Mouse (Mus musculus): ENCODE results near the gene Dlg5. TPM values are rescaled to one million over a fixed set of nuclear protein-coding genes. Genes with fewer than 3 reads are reported as not detected.
A peak's percentile ranks its signal among the peaks of the same experiment; 100 is the strongest.

Gene Dlg5
- polyA plus RNA-seq, 1 experiment from 2014 or later = 26.9 TPM

DNA sequence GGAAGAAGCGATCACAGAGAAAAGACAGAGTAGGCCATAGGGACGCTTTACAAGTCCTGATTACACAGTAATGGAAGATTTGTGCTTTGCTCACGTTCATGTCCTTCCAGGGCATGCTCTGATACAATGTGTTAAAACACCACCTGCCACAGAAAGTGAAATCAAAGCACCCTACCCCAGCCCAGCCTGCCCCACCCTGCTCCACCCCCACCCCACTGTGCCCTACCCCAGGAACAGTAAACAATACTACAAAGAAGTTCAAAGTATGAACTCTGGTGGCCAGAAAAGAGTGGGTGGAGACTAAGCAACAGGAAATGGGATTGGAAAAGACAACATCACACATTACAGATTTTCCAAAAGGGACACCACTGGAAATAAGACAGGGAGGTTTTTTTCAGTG, 104.0 kb downstream of the Dlg5 start:
- H3K36me3 ChIP-seq (ENCODE audit: control insufficient read depth, insufficient read depth, low read length) = 0 out of 2 replicates have a peak, but pooled peaks cover 4% of the 10 kb centered on the region
- H3K9me3 ChIP-seq (ENCODE audit: control insufficient read depth, low read length) = no peaks in the 10 kb centered on the region
- WGBS = 94% methylated on average over 3 of the region's 3 CpGs
- no peak overlapping the region for H3K4me2 ChIP-seq (replicated peaks; ENCODE audit: low read depth, low read length)
- H3K27me3 ChIP-seq (ENCODE audit: control insufficient read depth, insufficient read depth, low read length) = no peaks in the 10 kb centered on the region
- DNase-seq (ENCODE audit: low spot score) (no peak), ATAC-seq (ENCODE audit: low FRiP score) (no peak)
- H3K27ac ChIP-seq (ENCODE audit: low read depth, low read length) = no peak overlapping the region
- H3K4me3 ChIP-seq (ENCODE audit: low read depth, low read length) = no peak overlapping the region
- no peaks in the 10 kb centered on the region; the same call in 1 of the 2 replicates for H3K4me1 ChIP-seq (replicated peaks; ENCODE audit: control insufficient read depth, insufficient read depth, low read length)
- no peak overlapping the region for H3K9ac ChIP-seq (ENCODE audit: low read depth, low read length)

DNA sequence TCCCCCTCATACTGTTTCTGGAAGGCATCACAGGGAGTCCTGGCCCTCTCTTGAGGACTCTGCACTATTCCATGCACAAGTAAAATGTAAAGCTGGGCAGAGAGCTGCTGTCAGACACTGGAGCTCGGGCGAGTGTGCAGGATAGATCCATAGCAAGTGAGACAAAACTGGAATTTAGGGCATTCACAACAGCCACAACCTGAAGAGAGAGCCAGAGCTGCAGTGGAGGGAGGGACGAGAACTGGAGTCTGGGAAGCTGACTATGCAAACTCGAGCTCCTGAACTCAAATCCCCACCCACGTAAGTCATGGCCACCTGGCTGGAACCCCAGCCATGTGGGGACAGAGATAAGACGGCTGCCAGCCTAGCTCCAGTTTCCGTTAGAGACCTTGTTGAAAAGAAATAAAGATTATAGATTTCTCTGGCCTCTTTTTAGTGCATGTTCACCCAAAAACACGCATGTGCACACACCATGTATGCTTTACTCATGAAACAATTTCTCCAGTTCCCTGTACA, 105.4 kb downstream of the Dlg5 start:
- WGBS = 84% methylated on average over 8 of the region's 8 CpGs
- Histone ChIP-seq H3K9ac (ENCODE audit: low read depth, low read length) (no peak overlapping the region), H3K27me3 (ENCODE audit: control insufficient read depth, insufficient read depth, low read length) (no peaks in the 10 kb centered on the region), H3K4me3 (ENCODE audit: low read depth, low read length) (no peak overlapping the region), H3K4me2 (replicated peaks; ENCODE audit: low read depth, low read length) (no peak overlapping the region), H3K4me1 (replicated peaks; ENCODE audit: control insufficient read depth, insufficient read depth, low read length) (no peaks in the 10 kb centered on the region; the same call in 1 of the 2 replicates), H3K27ac (ENCODE audit: low read depth, low read length) (no peak overlapping the region), H3K9me3 (ENCODE audit: control insufficient read depth, low read length) (no peaks in the 10 kb centered on the region), H3K36me3 (ENCODE audit: control insufficient read depth, insufficient read depth, low read length) (0 out of 2 replicates have a peak, but pooled peaks cover 4% of the 10 kb centered on the region)
- ATAC-seq (ENCODE audit: low FRiP score) (no peak), DNase-seq (ENCODE audit: low spot score) (no peak)

DNA sequence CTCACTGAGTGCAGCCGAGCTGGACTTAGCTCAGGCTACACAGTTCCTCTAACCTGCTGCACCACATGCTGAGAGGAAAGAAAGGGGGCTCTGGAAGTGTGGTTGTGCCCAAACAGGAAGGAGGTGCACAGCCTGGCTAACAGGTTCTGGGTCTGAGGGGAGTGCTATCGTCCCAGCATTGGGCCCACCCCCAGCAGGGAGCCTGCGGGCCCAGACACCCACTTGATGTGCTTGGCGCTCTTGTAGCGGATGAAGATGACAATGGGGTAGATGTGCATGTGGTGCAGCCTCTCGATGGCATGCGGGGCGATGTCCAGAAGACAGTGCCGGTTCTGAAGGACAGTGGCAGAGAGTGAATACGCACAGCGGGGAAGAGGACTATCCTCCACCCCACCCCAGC, 108.8 kb downstream of the Dlg5 start:
- H3K27ac ChIP-seq (ENCODE audit: low read depth, low read length) = no peak overlapping the region
- H3K9ac ChIP-seq (ENCODE audit: low read depth, low read length) = no peak overlapping the region
- H3K4me2 ChIP-seq (replicated peaks; ENCODE audit: low read depth, low read length) = no peak overlapping the region
- no peaks in the 10 kb centered on the region for H3K9me3 ChIP-seq (ENCODE audit: control insufficient read depth, low read length)
- DNase-seq (ENCODE audit: low spot score) (no peak), ATAC-seq (ENCODE audit: low FRiP score) (no peak)
- no peak overlapping the region for H3K4me3 ChIP-seq (ENCODE audit: low read depth, low read length)
- WGBS = 90% methylated on average over 11 of the region's 11 CpGs
- no peaks in the 10 kb centered on the region for H3K27me3 ChIP-seq (ENCODE audit: control insufficient read depth, insufficient read depth, low read length)
- 0 out of 2 replicates have a peak, but pooled peaks cover 4% of the 10 kb centered on the region for H3K36me3 ChIP-seq (ENCODE audit: control insufficient read depth, insufficient read depth, low read length)
- H3K4me1 ChIP-seq (replicated peaks; ENCODE audit: control insufficient read depth, insufficient read depth, low read length) = no peaks in the 10 kb centered on the region

DNA sequence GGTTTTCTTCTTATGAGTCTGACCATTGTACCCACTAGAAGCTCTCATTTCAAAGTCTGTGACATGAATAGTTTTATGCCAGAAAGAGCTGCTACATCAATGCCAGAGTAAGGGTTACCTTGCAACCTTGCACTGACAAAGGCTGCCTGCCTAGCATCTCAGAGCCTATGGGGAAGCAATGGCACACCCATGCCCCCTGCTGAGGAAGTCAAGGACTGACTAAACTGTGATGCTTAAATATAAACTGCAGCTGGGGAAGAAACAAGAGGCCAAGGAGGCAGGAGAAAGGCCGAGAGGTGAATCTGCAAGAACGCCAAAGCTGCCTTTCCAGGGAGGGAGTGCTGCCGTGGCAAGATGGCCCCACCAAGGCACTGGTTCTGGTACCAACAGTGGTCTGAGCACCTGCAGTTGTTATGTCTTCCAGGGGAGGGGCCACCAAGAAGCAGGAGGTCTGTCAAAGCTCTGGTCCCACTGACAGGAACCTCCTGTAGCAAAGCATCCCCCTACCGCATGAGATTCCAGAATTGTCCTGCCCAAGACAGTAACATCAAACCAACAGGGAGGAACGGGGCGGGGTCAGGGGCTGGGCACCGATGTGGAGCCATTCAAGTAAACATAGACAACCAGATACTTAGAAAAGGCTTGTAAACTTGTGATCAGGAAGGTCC, 111.0 kb downstream of the Dlg5 start:
- Histone ChIP-seq H3K9me3 (ENCODE audit: control insufficient read depth, low read length) (no peaks in the 10 kb centered on the region), H3K4me3 (ENCODE audit: low read depth, low read length) (no peak overlapping the region), H3K4me1 (replicated peaks; ENCODE audit: control insufficient read depth, insufficient read depth, low read length) (no peaks in the 10 kb centered on the region), H3K27ac (ENCODE audit: low read depth, low read length) (no peak overlapping the region), H3K27me3 (ENCODE audit: control insufficient read depth, insufficient read depth, low read length) (no peaks in the 10 kb centered on the region), H3K9ac (ENCODE audit: low read depth, low read length) (no peak overlapping the region), H3K4me2 (replicated peaks; ENCODE audit: low read depth, low read length) (no peak overlapping the region), H3K36me3 (ENCODE audit: control insufficient read depth, insufficient read depth, low read length) (0 out of 2 replicates have a peak, but pooled peaks cover 4% of the 10 kb centered on the region)
- no peak for DNase-seq (ENCODE audit: low spot score)
- WGBS = 80% methylated on average over 7 of the region's 7 CpGs
- no peak for ATAC-seq (ENCODE audit: low FRiP score)

DNA sequence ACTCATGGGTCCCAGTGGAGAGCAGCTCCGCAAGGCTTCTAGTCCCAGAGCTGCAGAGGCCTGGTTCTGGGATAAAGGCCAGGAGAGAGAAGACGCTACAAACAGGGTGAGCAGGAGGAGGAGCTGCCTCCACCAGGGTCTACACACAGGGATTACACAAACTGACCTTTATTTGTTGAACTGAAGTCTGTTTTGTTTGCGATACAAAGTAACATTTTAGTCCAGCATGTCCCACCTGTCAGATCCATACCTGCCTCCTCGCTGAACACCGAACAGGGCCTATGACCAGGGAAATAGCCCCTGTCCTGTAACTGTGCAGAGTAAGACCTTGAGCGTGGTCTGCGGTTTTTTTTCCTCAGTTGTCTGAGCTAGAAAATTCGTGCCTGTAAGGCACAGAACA, 111.9 kb downstream of the Dlg5 start:
- Histone ChIP-seq H3K27me3 (ENCODE audit: control insufficient read depth, insufficient read depth, low read length) (no peaks in the 10 kb centered on the region), H3K4me3 (ENCODE audit: low read depth, low read length) (no peak overlapping the region), H3K9me3 (ENCODE audit: control insufficient read depth, low read length) (no peaks in the 10 kb centered on the region), H3K9ac (ENCODE audit: low read depth, low read length) (no peak overlapping the region), H3K27ac (ENCODE audit: low read depth, low read length) (no peak overlapping the region), H3K4me1 (replicated peaks; ENCODE audit: control insufficient read depth, insufficient read depth, low read length) (no peaks in the 10 kb centered on the region), H3K36me3 (ENCODE audit: control insufficient read depth, insufficient read depth, low read length) (0 out of 2 replicates have a peak, but pooled peaks cover 4% of the 10 kb centered on the region), H3K4me2 (replicated peaks; ENCODE audit: low read depth, low read length) (no peak overlapping the region)
- 88% methylated on average over 8 of the region's 8 CpGs for WGBS
- ATAC-seq (ENCODE audit: low FRiP score) (no peak), DNase-seq (ENCODE audit: low spot score) (no peak)

DNA sequence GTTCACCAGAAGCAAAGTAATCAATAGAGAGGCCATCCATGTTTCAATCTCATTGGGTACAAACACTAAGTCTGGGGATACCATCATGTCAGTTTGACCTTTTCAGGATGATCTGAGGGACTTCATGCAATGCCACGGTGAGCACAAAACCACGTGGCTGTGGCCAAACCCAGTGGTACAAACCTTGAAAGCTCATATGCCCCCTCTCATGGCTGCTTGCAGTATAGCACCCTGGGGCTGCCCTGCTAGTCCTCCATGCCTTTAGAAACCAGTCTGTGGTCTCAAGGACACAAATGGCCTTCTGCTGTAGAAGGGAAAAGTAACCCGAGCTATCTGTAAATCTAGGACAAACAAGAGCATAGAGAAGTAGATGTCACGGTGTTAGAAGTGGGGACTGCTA, 113.6 kb downstream of the Dlg5 start:
- H3K27me3 ChIP-seq (ENCODE audit: control insufficient read depth, insufficient read depth, low read length) = no peaks in the 10 kb centered on the region
- no peak overlapping the region for H3K27ac ChIP-seq (ENCODE audit: low read depth, low read length)
- H3K9ac ChIP-seq (ENCODE audit: low read depth, low read length) = no peak overlapping the region
- ATAC-seq (ENCODE audit: low FRiP score) = no peak
- no peaks in the 10 kb centered on the region for H3K4me1 ChIP-seq (replicated peaks; ENCODE audit: control insufficient read depth, insufficient read depth, low read length)
- DNase-seq (ENCODE audit: low spot score) = peak; percentile 54
- no peak overlapping the region for H3K4me2 ChIP-seq (replicated peaks; ENCODE audit: low read depth, low read length)
- no peaks in the 10 kb centered on the region for H3K9me3 ChIP-seq (ENCODE audit: control insufficient read depth, low read length)
- H3K36me3 ChIP-seq (ENCODE audit: control insufficient read depth, insufficient read depth, low read length) = no peaks in the 10 kb centered on the region
- WGBS = 54% methylated on average over 4 of the region's 4 CpGs
- no peak overlapping the region for H3K4me3 ChIP-seq (ENCODE audit: low read depth, low read length)

DNA sequence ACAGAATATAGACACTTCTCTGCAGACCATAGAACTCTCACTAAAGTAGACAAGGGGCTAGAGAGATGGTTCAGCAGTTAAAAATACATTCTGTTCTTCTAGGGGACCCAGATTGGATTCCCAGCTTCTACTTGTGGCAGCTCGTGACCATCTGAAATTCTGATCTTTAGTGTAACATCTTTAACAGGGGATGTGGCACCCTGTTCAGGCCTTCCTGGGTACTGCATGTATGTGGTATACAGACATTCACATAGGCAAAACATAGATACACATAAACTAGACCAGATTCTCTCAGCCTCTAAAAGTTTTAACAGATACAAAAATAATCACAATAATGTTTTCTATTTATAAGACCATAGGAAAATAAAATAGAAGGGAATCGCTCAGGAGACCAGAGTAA, 120.7 kb downstream of the Dlg5 start:
- H3K36me3 ChIP-seq (ENCODE audit: control insufficient read depth, insufficient read depth, low read length) = no peaks in the 10 kb centered on the region
- H3K4me1 ChIP-seq (replicated peaks; ENCODE audit: control insufficient read depth, insufficient read depth, low read length) = no peaks in the 10 kb centered on the region
- no peak overlapping the region for H3K9ac ChIP-seq (ENCODE audit: low read depth, low read length)
- ATAC-seq (ENCODE audit: low FRiP score) (no peak), DNase-seq (ENCODE audit: low spot score) (no peak)
- H3K27me3 ChIP-seq (ENCODE audit: control insufficient read depth, insufficient read depth, low read length) = no peaks in the 10 kb centered on the region
- no peak overlapping the region for H3K27ac ChIP-seq (ENCODE audit: low read depth, low read length)
- WGBS = 88% methylated on average over 2 of the region's 2 CpGs
- H3K4me3 ChIP-seq (ENCODE audit: low read depth, low read length) = no peak overlapping the region
- no peaks in the 10 kb centered on the region for H3K9me3 ChIP-seq (ENCODE audit: control insufficient read depth, low read length)
- no peak overlapping the region for H3K4me2 ChIP-seq (replicated peaks; ENCODE audit: low read depth, low read length)

DNA sequence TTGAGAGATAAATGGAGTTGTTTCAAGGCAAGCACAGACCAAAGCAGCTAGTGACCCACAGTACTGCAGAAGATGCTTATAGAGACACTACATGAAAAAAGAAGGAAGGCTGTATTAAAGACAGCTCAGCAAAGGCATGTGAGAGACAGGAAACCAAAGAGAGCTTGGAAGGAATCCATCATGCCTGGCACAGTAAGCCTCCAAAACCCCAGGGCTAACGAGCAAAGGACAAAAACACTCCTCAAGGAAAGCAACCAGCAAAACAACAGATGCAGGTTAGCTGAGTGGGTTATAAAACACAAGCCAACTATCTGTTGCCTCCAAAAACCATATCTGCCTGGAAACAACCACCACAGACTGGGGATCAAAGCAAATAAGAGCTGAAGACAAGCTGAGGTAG, 121.5 kb downstream of the Dlg5 start:
- Histone ChIP-seq H3K4me2 (replicated peaks; ENCODE audit: low read depth, low read length) (no peak overlapping the region), H3K27me3 (ENCODE audit: control insufficient read depth, insufficient read depth, low read length) (no peaks in the 10 kb centered on the region), H3K9ac (ENCODE audit: low read depth, low read length) (no peak overlapping the region), H3K4me3 (ENCODE audit: low read depth, low read length) (no peak overlapping the region), H3K4me1 (replicated peaks; ENCODE audit: control insufficient read depth, insufficient read depth, low read length) (no peaks in the 10 kb centered on the region), H3K36me3 (ENCODE audit: control insufficient read depth, insufficient read depth, low read length) (no peaks in the 10 kb centered on the region), H3K27ac (ENCODE audit: low read depth, low read length) (no peak overlapping the region), H3K9me3 (ENCODE audit: control insufficient read depth, low read length) (no peaks in the 10 kb centered on the region)
- DNase-seq (ENCODE audit: low spot score) (no peak), ATAC-seq (ENCODE audit: low FRiP score) (no peak)
- WGBS = 64% methylated on average over 1 of the region's 1 CpGs

DNA sequence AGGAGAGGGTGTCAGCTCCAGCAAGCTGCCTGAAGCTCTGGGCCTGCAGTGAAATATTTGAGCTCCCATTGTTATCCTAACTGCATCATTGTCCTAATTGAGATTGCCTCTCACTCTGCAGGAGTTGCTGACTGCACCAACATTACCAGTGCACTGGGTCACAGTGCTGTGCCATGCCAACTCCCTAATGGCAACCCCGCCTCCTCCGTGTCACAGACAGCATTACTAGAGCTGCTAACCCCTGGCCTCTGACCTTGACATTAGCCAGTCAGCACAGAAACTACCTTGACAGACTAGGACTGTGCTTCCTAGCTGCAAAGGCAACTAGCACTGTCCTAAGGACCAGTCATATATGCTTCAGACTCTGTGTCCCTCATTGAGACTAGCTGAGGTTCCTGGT, 139.0 kb downstream of the Dlg5 start:
- H3K27ac ChIP-seq (ENCODE audit: low read depth, low read length) = no peak overlapping the region
- no peaks in the 10 kb centered on the region for H3K9me3 ChIP-seq (ENCODE audit: control insufficient read depth, low read length)
- H3K4me3 ChIP-seq (ENCODE audit: low read depth, low read length) = no peak overlapping the region
- H3K4me2 ChIP-seq (replicated peaks; ENCODE audit: low read depth, low read length) = no peak overlapping the region
- ATAC-seq (ENCODE audit: low FRiP score) = no peak
- H3K36me3 ChIP-seq (ENCODE audit: control insufficient read depth, insufficient read depth, low read length) = no peaks in the 10 kb centered on the region
- WGBS = 81% methylated on average over 2 of the region's 2 CpGs
- H3K27me3 ChIP-seq (ENCODE audit: control insufficient read depth, insufficient read depth, low read length) = no peaks in the 10 kb centered on the region
- no peak for DNase-seq (ENCODE audit: low spot score)
- no peaks in the 10 kb centered on the region for H3K4me1 ChIP-seq (replicated peaks; ENCODE audit: control insufficient read depth, insufficient read depth, low read length)
- no peak overlapping the region for H3K9ac ChIP-seq (ENCODE audit: low read depth, low read length)

Measured in hindbrain, embryonic 11.5 days (tissue).